Mouse (Mus musculus) MEL (cell line): Measurements from ENCODE around the gene Ppp1r14c.

Source experiments
- CTCF ChIP-seq, 3 experiments: IDR thresholded peaks in 2 of 3; conservative IDR thresholded peaks in 1 of 3; 2 replicates each; pipeline ENCODE4 v1.5.1; 2011 to 2012; ENCODE audit warnings: low read length in 3 of 3, low read depth in 2 of 3, mild to moderate bottlenecking in 2 of 3, improper control_type of control experiment in 1 of 3, inconsistent platforms in 1 of 3, mixed read lengths in 1 of 3, moderate library complexity in 1 of 3; ENCODE audit not compliant: control insufficient read depth in 1 of 3, insufficient read depth in 1 of 3, poor library complexity in 1 of 3, severe bottlenecking in 1 of 3
- MAFK ChIP-seq: IDR thresholded peaks from 2 replicates; pipeline ENCODE4 v1.6.1; 2011; ENCODE audit warnings: low read depth, mild to moderate bottlenecking, low read length, improper control_type of control experiment, borderline replicate concordance
- POLR2A ChIP-seq, 2 experiments: IDR thresholded peaks; 2 replicates each; pipeline ENCODE4 v1.6.1; 2011 to 2012; ENCODE audit warnings: low read length in 2 of 2, mild to moderate bottlenecking in 2 of 2, control low read depth in 1 of 2, improper control_type of control experiment in 1 of 2, low read depth in 1 of 2, moderate library complexity in 1 of 2; ENCODE audit not compliant: control insufficient read depth in 1 of 2, insufficient read depth in 1 of 2, poor library complexity in 1 of 2
- ZC3H11A ChIP-seq: IDR thresholded peaks from 2 replicates; pipeline ENCODE4 v1.6.1; 2012; ENCODE audit warnings: low read depth, mild to moderate bottlenecking, inconsistent platforms, low read length, improper control_type of control experiment

GRCm38 (mm10) chr10:3427689-3428399 is 62.0 kb downstream of the Ppp1r14c start:
- TF ChIP-seq MAFK: no peak
- TF ChIP-seq CTCF (IDR thresholded peaks at IDR 0.05 in 2 of 3, conservative IDR thresholded peaks at IDR 0.05 in 1 of 3; ENCODE audit: control insufficient read depth in 1 of 3, insufficient read depth in 1 of 3, low read depth in 2 of 3, low read length in 3 of 3, poor library complexity in 1 of 3, severe bottlenecking in 1 of 3): no peak
- TF ChIP-seq ZC3H11A: no peak
- no peak for TF ChIP-seq POLR2A (IDR thresholded peaks at IDR 0.05; ENCODE audit: control insufficient read depth in 1 of 2, insufficient read depth in 1 of 2, low read depth in 1 of 2, low read length in 2 of 2, poor library complexity in 1 of 2)
